Comparison of ENCODE assay signal across 22 mouse cellular contexts in genomic region chr4:128153144-128153543, GRCm38 (mm10).
DNase-seq lines count a peak whose midpoint lies in the region; ATAC-seq lines count a peak whose summit lies in the region.
"Had no signal": no experiment of that assay in that cellular context is flagged by ENCODE, and none has a peak within 500 bp of the region (broad histone marks: within the 10 kb centered on the region; RNA-seq: fewer than 3 reads in every experiment).

No protein-coding gene starts in this region.

- no peaks in the 10 kb centered on the region for H3K36me3 ChIP-seq in hindbrain, embryonic 16.5 days (ENCODE audit: control insufficient read depth, insufficient read depth, low read length)
- H3K36me3 ChIP-seq in hindbrain, embryonic 12.5 days, result no peaks in the 10 kb centered on the region
- H3K36me3 ChIP-seq: embryonic facial prominence, embryonic 13.5 days; G1E; heart, embryonic 10.5 days; intestine, embryonic 15.5 days had no signal

- H3K4me1 ChIP-seq in hindbrain, embryonic 16.5 days (ENCODE audit: control insufficient read depth, insufficient read depth, low read depth, low read length), result peaks cover 6% of the 10 kb centered on the region; the same call in 1 of the 2 replicates
- H3K4me1 ChIP-seq in hindbrain, embryonic 12.5 days, result peaks cover 9% of the 10 kb centered on the region; the same call in 1 of the 2 replicates
- H3K4me1 ChIP-seq: embryonic facial prominence, embryonic 13.5 days; intestine, embryonic 15.5 days had no signal

- intact Hi-C loops in left cerebral cortex, postnatal 4 days (cut with DNase I), result no loop called here

- no peak overlapping the region for H3K4me2 ChIP-seq in hindbrain, embryonic 16.5 days (ENCODE audit: low read length)
- no peak overlapping the region for H3K4me2 ChIP-seq in hindbrain, embryonic 12.5 days (replicated peaks)
- H3K4me2 ChIP-seq: embryonic facial prominence, embryonic 13.5 days; forebrain, embryonic 13.5 days; intestine, embryonic 15.5 days had no signal

- peak; percentile 51 to 63 for DNase-seq in cerebellum, postnatal 10 days
- DNase-seq in cerebellum, postnatal 4 days (ENCODE audit: low spot score in 2 of 2), result no peak
- peak; percentile 46 for DNase-seq in left cerebral cortex, postnatal 4 days
- DNase-seq in left cerebral cortex, adult 8-10 months (ENCODE audit: low spot score in 2 of 2), result no peak
- no peak for DNase-seq in lung, postnatal 36 days
- DNase-seq: adrenal gland, adult 8-10 months; adrenal gland, postnatal 36 days; B cell, adult 2 months; cerebellum, adult 2 months; cerebellum, postnatal 14 days; gastrocnemius, postnatal 10 days; heart, adult 18-20 months; heart, postnatal 10 days; heart, postnatal 4 days had no signal

- peak overlapping the region; percentile 17 for H3K27ac ChIP-seq in hindbrain, embryonic 16.5 days (ENCODE audit: low read depth, low read length)
- H3K27ac ChIP-seq in hindbrain, embryonic 12.5 days, result no peak overlapping the region
- H3K27ac ChIP-seq: embryonic facial prominence, embryonic 13.5 days; forebrain, embryonic 13.5 days; heart, embryonic 10.5 days; intestine, embryonic 15.5 days had no signal

- no peaks in the 10 kb centered on the region for H3K9me3 ChIP-seq in hindbrain, embryonic 16.5 days (ENCODE audit: control insufficient read depth, low read length)
- H3K9me3 ChIP-seq in hindbrain, embryonic 12.5 days (replicated peaks), result no peaks in the 10 kb centered on the region
- H3K9me3 ChIP-seq: embryonic facial prominence, embryonic 13.5 days; forebrain, embryonic 13.5 days; heart, embryonic 10.5 days; intestine, embryonic 15.5 days had no signal

- H3K9ac ChIP-seq in hindbrain, embryonic 16.5 days (ENCODE audit: low read depth, low read length), result no peak overlapping the region
- H3K9ac ChIP-seq in hindbrain, embryonic 12.5 days, result no peak overlapping the region
- H3K9ac ChIP-seq: embryonic facial prominence, embryonic 13.5 days; forebrain, embryonic 13.5 days; intestine, embryonic 15.5 days had no signal

- WGBS in hindbrain, embryonic 16.5 days, result 72% methylated on average over 4 of the region's 4 CpGs
- WGBS in hindbrain, embryonic 12.5 days, result 94% methylated on average over 4 of the region's 4 CpGs

- ATAC-seq in hindbrain, embryonic 16.5 days, result 0 out of 2 replicates have a peak, but pooled peaks have one; percentile 15
- ATAC-seq in hindbrain, embryonic 12.5 days (ENCODE audit: low FRiP score), result no peak
- ATAC-seq: CD4-positive, CD25-positive, alpha-beta regulatory T cell, adult 4 months; forebrain, embryonic 13.5 days; intestine, embryonic 15.5 days had no signal

- no peaks in the 10 kb centered on the region for H3K27me3 ChIP-seq in hindbrain, embryonic 16.5 days (replicated peaks; ENCODE audit: control insufficient read depth, insufficient read depth, low read length)
- no peaks in the 10 kb centered on the region for H3K27me3 ChIP-seq in hindbrain, embryonic 12.5 days
- H3K27me3 ChIP-seq: embryonic facial prominence, embryonic 13.5 days; forebrain, embryonic 13.5 days; intestine, embryonic 15.5 days had no signal

- no peak overlapping the region for H3K4me3 ChIP-seq in hindbrain, embryonic 16.5 days (ENCODE audit: low read length)
- no peak overlapping the region for H3K4me3 ChIP-seq in hindbrain, embryonic 12.5 days
- H3K4me3 ChIP-seq: embryonic facial prominence, embryonic 13.5 days; forebrain, embryonic 13.5 days; heart, embryonic 10.5 days; intestine, embryonic 15.5 days had no signal

Comparison
In these comparisons a context has a peak if more than half of its experiments do, and no peak if none do; other contexts are left out.
1. DNase-seq: peak in cerebellum, postnatal 10 days (2 of 2) and left cerebral cortex, postnatal 4 days (single experiment); none in cerebellum, postnatal 4 days (0 of 2), left cerebral cortex, adult 8-10 months (0 of 2) and lung, postnatal 36 days (single experiment).